Mouse (Mus musculus) lung, adult 18-20 months (tissue): ENCODE results near the gene Tmem245.

Experiments
- DNase-seq, 2 experiments: peaks; one replicate each; pipeline ENCODE4 v3.0.0; 2022; ENCODE audit warnings: mixed read lengths in 2 of 2

Tmem245 gene

DNA sequence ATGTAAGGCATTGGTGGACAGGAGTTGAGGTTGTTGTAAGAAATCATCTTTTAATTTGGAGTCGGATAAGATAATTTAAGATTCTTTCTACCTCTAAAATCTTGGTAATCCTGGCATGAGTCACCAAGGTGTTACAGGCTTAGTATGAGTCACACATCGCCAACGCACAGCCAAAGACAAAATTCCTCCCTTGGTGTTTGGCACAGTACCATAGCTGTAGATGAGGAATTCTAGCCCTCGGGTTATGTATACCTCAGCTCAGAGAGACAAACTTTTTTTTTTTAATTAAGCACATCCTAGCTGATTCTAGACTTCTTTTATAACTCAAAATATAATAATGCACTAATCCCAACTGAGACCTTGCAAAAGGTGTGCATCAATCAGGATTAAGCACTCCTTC lies 83.2 kb downstream of the Tmem245 start:
- peak in 1 of 2 experiments; percentile 33 for DNase-seq

DNA sequence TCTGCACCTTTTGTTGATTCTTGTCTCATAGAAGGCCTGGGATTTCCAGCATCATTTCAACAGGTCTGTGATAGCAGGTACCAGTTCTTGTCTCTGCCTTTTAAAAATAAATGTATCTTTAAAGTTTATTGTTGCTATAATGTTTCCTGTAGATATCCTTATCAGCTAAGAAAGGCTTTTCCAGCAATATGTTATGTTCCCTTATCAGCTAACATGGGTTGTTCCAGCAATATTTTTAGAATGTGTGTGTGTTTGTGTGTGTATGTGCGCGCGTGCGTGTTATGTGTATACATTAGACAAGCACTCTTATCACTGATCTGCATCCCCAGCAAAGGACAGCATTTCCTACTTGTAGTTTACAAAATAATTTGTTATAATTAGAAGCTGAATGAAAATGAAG lies 85.7 kb downstream of the Tmem245 start:
- DNase-seq: no peak

DNA sequence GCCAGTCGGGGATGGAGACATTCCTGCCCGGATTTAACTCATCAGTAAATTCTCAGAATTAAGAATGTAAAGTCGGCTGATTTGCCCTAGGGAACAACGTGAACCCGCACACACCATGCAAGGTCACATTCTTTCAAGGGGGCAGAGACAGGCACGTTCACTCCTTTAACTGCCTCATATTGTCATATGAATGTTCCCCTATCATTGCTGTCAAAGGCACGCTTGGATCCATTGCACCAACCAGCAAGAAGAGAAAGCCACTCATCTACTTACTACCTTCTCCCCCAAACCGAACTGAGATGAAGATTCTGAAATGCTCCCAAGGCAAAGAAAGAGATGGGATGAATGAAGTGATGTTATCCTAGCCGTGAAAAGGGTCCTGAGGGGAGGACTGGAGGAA lies 88.5 kb downstream of the Tmem245 start:
- DNase-seq: no peak

DNA sequence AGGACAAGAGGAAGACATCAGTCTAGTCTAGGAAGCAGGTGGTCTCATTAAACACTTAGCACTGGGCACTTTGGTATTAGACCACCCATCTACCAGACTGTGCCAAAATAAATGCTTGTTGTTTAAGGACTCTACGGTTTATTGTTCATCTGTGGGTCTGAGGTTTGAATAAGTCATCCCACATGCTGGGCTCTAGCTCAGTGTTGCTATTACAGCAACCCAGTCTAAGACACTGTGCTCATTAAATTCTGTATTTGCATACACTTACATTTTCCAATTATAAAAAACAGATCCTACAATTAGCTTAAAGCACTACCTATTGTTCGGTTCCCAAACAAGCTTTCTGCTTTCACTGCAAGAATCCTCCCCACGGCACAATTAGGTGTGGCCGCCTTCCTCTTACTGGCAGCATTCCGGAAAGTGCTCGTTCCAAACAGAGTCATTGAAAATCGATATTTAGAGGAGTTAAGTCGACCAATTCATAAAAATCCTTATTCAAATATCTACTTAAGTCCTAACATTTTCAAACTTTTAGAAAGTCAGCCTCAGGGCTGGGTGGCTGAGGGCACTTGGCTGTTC lies 90.8 kb downstream of the Tmem245 start:
- DNase-seq: no peak

DNA sequence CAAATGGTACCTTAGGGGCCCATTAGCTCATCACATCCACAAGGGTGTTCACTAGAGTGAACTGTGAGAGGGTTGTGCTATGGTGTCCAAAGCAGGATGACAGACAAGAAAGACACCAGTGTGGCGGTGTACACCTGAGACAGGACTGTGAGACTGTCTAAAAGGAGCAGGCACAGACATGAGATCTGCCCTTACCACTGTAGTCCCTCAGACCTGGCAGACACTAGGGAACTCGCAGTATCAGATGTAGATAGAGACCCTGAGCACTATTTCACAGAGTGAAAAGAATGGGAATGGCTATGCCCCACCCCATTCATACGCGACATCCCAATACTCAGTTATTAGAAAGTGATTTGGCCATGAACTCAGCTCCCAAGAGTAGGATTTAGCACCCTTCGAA lies 91.3 kb downstream of the Tmem245 start:
- no peak for DNase-seq

DNA sequence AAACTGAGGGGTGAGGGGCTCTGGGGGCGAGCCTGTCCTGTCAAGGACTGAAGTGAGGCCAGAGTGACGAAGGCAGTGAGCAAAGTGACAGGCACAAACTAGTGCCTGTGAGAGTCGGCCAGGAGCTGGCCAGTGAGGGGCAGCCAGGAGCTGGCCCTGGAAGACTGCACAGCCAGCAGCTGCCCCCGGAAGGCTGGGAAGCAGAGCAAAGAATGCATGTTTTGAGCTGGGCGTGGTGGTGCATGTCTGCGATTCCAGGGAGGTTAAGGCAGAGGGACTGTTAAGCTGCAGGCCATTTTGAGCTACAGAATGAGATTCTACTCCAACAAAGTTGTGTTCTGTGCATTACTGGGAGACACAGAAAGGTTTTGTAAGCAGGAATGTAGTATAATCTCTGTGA lies 96.5 kb downstream of the Tmem245 start:
- no peak for DNase-seq

DNA sequence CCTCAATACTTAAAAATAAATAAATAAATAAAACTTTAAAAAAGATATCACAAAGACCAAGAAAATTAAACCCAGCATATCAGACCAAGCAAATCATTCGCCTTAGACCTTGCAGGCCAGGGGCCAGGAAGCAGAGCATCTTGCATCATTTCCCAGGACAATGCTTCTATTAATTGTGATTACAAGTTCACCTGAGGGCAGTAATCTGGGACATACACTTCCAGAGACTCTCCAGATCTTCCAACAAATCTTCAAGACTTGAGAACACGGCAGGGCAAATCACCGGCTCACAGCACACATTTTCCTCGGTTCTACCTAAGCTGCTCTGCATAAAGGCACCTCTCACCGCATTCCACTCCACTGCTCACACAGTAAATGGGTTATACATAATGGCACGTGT lies 99.2 kb downstream of the Tmem245 start:
- no peak for DNase-seq

DNA sequence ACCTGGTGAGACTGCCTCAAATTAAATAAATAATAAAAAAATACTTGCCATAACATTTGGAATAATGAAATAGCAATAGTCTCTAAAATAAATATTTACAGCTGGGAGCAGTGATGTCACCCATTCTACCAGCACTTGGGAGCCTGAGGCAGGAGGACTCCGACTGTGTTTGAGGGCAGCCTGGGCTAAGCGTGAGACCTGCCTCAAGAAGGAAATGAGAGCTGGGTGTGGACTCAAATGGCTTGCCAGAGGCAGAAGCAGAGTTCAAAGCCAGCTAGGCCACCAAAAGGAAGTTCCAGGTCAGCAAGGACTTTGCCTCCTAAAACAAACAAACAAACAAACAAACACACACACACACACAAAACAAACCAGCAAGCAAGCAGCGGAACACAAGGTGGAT lies 99.8 kb downstream of the Tmem245 start:
- no peak for DNase-seq

DNA sequence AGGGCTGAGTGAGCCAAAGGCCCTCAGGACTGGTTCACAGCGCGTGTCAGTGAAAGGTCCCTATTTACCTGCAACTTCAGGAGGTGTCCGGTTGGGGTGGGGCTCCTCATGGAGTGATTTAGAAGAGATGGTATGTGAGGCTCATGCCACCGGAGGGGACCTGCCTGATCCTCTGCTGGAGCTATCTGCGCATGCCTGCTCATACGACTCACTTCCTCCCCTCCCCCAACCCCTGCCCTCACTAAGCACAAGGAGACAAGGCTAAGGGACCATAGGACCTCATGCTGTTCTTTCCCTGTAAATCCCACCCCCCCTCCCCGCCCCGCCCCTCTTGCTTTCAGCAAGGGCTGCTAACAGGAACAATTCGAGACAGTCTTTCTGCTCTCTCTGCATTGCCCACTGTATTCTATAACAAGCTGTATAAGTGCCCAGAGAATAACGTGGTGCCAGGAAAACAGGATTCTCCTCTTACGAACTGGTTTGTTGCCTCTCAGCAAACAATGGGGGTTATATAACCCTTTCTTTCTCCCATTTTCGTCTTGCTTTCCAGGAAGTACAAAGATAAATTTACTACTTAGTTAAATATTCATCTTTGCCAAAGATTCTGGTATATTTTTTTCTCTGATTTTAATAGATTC lies 101.2 kb downstream of the Tmem245 start:
- no peak for DNase-seq

DNA sequence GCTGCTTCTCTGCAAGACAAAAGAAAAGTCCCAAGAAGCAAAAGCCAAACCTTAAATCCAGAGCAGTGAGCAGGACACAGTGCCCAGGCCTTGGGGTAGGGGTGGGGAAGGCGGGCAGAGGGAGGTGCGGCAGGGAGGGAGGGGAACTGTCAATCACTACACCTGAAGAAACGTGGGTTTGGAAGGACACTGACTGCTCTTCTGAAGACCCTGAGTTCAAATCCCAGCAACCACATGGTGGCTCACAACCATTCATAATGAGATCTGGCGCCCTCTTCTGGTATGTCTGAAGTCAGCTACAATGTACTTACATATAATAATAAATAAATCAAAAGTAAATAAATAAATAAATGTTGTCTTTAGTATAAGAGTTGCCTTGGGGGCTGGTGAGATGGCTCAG lies 102.3 kb downstream of the Tmem245 start:
- no peak for DNase-seq

DNA sequence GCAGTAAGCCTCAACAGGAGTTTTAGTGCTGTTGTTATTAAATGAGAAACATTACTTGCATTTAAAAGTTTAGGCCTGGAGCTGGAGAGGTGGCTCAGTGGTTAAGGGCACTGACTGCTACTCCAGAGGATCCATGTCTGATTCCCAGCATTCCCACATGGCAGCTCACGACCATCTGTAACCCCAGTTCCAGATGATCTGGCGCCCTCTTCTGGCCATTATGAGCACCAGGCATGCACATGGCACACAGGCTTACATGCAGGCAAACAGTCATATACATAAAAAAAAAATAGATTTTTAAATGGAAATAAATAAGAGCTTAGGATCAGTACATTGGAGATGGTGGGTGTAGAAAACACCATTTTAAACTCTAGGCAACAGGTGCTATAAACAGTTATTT lies 103.3 kb downstream of the Tmem245 start:
- DNase-seq: no peak

DNA sequence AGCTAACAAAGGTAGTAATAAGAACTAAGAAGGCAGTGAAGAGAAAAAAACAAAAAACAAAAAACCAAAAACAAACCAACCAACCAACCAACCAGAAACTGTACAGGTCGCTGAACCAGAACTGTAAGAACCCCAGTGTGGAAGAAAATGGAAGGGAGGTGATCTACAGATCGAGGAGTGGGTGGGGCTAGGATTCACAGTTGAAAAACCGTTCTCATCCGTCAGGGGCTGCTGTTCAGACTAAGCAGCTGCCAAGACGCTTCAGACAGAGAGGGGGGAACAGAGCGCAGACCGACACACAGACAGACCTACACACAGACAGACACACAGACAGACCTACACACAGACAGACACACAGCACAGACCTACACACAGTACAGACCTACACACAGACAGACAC lies 104.7 kb downstream of the Tmem245 start:
- no peak for DNase-seq

DNA sequence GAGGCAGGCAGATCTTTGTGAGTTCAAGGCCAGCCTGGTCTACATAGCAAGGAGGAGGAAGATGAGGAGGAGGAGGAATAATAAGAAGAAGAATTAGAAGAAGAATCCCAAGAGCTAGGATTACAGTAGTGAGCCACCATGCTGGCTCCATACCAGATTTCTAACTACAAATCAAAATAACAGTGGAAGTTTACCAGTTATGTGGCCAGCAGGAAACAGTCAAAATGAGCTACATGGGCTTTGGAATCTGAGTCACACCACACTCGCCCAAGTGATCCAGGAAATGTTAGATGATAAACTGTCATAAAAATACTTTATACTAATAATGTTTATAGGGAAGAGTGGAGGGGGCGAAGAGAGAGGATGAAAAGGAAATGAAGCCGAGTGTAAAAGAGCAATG lies 106.9 kb downstream of the Tmem245 start:
- DNase-seq: no peak

DNA sequence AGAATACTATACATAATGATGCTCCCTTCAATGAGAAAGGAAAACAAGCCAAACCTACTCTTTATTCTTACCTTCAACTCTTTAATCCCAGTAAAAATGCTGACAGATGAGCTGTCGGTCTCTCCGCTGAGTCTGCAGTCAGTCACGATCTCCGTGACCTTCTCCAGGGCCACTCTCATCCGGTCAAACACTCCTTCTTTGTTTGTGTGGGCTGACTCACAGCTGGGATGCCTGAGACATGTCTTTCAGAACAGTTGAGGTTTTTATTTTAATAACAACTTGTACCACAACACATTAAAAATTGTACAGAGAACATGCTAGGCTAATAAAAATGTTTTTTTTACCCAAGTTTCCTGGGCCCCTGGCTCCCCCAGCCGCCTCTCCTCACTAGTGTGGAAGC lies 109.6 kb downstream of the Tmem245 start:
- no peak for DNase-seq

DNA sequence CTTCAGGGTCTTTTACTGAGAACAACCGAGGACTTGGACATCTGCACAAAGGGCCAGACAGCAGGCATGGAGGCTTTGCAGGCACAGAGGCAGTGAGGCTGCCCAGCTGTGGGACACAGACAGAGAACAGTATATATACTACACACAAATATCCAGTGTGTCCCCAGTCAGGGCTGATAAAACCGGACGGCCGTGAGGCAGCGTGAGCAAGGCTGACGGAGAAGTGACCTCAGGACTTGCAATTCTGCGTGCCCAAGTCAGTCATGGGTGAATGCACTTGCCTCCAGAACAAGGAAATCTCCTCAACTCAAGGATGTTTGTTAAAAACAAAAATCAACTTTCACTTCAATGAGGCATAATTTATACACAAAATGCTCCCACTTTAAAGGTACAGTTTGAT lies 115.2 kb downstream of the Tmem245 start:
- DNase-seq: no peak

DNA sequence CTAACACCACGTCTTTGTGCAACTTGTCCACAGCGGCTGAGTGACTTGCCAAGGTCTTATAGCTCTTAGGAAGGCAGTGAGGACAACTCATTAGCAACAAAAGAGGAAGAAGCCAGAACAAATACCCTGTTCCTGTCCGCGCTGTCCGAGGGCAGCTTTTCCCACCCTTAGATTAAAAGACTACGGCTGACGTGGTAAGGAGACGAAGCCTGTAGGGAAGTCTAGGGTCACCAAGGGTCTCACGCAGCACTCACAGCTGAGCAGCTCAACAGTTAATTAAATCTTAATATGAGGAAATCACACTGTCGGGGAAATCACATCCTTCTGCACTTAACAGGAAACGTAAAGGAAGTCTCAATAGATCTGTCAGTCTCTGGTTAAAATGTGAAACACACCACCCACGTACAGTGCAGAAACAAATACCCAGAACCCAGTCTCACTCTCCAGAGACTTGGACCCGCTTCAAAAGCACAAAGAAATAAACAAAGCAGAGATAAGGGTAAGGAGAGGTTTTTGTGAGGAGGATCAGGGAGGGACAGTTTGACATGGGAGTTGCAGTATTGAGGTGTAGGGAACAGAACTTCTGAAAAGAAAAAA lies 116.1 kb downstream of the Tmem245 start:
- DNase-seq: no peak

DNA sequence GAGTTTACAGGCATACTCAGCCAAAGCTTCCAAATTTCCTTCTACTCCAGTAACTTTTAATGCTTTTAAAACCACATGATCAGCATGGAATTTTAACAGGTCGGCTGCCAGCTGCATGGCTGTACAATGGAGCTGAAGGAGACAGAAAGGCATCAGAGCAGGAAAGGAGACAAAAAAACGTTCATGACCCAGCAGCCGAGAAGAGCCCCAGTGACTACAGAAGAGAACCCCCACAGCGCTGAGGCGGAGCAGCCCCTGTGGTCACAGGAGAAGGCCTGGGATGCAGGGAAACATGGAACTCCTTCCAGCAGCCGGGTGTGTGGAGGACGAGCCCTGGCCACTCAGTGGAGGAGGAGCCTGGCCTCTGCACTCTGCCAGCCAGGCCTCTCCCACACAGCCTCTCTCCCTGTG lies 117.7 kb downstream of the Tmem245 start:
- peak; percentile 11 to 18 for DNase-seq

DNA sequence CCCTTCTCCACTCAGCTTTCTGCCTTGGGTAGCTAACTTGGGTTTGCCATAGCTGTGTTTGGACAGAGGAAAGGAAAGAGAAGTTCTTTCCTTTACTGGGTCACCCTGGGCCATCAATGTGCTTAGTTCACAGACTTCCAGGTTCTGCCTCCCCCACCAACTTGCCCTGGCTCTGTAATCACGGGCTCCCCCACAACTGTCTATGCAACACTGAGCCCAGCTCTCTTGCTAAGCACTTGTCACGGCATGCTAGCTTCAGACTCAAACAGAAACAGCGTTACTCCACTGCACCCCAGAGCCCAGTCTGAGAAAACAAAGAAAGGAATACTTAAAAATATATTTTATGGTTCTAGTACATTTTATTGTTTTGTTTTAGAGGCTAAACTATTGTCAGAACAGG lies 118.3 kb downstream of the Tmem245 start:
- DNase-seq: no peak

DNA sequence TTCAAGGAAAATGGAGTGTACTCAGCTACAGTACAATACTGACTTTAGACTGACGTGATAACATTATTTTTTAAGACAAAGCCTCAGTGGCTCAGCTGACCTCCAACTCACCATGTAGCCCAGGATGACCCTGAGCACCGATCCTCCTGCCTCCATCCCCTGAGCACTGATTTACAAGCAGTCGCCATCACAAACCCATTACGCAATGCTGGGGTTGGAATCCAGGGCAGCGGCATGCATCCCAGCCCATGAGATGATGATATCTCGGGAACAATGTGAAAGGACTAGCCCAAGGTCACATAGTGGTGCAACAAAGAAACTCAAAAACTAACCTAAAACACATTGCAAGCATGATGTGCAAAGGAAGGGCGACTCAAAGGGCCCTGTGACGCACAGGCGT lies 123.0 kb downstream of the Tmem245 start:
- DNase-seq: no peak

DNA sequence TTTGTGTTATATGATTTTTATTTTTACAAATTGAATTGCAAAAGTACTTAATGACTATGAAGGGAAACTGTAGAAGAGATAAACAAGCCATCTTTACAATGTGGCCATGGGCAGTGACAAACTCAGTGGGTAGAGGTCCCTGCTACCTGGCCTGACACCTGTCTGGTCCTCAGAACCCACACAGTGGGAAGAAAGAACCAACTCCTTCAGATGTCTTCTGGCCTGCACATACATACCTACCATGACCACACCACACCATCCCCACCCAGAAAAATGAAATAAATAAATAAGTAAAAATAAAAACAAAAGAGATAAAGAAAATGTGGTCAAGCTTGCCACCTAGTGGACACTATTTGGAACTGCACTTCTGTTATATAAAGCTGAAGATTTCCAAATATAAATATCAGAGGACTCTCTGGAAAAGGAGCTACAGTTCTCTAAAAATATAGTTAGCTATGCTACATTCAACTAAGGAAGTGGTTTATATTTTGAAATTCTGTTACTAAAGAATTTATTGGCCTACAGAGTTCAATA lies 127.2 kb downstream of the Tmem245 start:
- no peak for DNase-seq
